Mouse (Mus musculus) liver, embryonic 14.5 days (tissue): Measurements from ENCODE around the gene Col4a2.

Experiments used
- CTCF ChIP-seq: IDR thresholded peaks from 2 replicates; pipeline ENCODE4 v1.5.1; 2016; ENCODE audit warnings: antibody characterized with exemption, low read depth, control low read depth
- EP300 ChIP-seq: IDR thresholded peaks from 2 replicates; pipeline ENCODE4 v1.6.1; 2016; ENCODE audit warnings: antibody characterized with exemption, low read depth

DNA sequence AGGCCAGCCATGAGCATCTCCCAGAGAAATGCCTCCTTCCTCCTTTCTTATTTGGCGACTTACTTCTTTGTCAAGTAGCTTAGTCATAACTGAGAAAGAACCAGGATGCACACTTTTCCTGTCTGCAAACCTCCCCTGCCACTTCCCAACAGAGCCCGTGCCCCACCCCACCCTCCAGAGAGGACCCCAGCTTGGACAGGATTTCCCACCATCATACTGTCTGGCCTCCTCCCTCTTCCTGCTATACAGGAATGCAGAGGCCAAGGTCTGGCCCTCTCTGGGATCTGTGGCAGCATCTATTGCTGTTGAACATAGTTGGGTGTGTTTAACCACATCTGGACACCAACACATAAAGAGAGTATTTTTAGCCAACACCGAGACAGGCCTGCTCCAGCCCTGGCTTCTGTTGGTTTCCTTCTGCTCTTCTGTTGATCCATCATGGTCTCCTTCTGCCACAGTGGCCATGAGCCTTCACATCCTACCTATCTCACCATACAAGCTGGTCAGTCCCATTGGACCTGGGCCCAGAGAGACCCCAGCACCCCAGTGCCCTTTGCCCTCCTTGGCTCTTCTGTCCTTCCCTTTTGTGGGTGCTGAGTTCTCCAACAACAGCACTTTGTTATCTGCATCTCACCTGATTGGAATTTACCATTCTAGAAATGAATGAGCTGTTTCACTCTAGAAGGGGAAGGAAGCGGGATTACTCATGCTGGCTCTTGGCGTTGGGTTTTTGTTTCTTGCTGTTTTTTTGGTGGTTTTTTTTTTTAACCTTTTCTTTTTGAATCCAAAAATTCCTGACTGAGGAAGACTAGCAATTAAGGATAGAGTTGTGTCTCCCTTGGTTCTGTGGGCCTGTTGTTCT, 10.3 kb downstream of the Col4a2 start:
- no peak for TF ChIP-seq CTCF
- TF ChIP-seq EP300, result no peak
